ENCODE assay signal across 17 mouse cellular contexts in genomic region chr2:80354531-80354930, GRCm38 (mm10).
"Had no signal": no experiment of that assay in that cellular context is flagged by ENCODE, and none has a peak within 500 bp of the region (broad histone marks: within the 10 kb centered on the region; RNA-seq: fewer than 3 reads in every experiment).

No protein-coding gene starts in this region.

- H3K9ac ChIP-seq: lung, embryonic 15.5 days; midbrain, embryonic 13.5 days; midbrain, embryonic 15.5 days; neural tube, embryonic 12.5 days had no signal

- H3K4me1 ChIP-seq: lung, embryonic 15.5 days; midbrain, embryonic 13.5 days; midbrain, embryonic 15.5 days; neural tube, embryonic 12.5 days had no signal

- H3K4me2 ChIP-seq: lung, embryonic 15.5 days; midbrain, embryonic 11.5 days; midbrain, embryonic 13.5 days; midbrain, embryonic 15.5 days; neural tube, embryonic 12.5 days had no signal

- H3K9me3 ChIP-seq: lung, embryonic 15.5 days; megakaryocyte, embryonic 14.5 days; midbrain, embryonic 13.5 days; midbrain, embryonic 15.5 days; neural tube, embryonic 12.5 days had no signal

- ATAC-seq: lung, postnatal 0 days; midbrain, embryonic 13.5 days; midbrain, embryonic 15.5 days had no signal

- H3K4me3 ChIP-seq: lung, embryonic 15.5 days; megakaryocyte, embryonic 14.5 days; midbrain, embryonic 13.5 days; midbrain, embryonic 15.5 days; neural tube, embryonic 12.5 days had no signal

- H3K27me3 ChIP-seq: lung, embryonic 15.5 days; megakaryocyte, embryonic 14.5 days; midbrain, embryonic 13.5 days; midbrain, embryonic 15.5 days; neural tube, embryonic 12.5 days had no signal

- H3K27ac ChIP-seq: lung, embryonic 15.5 days; macrophage; midbrain, embryonic 13.5 days; midbrain, embryonic 15.5 days; neural tube, embryonic 12.5 days had no signal

- DNase-seq: lung, adult 2 months; lung, postnatal 14 days; lung, postnatal 36 days; right cerebral cortex, postnatal 25 days; right cerebral cortex, postnatal 4 days; spleen, adult 18-20 months; thymus, adult 18-20 months; thymus, postnatal 14 days; thymus, postnatal 36 days had no signal
